ENCODE assay signal across 21 mouse cellular contexts in the genomic region with DNA sequence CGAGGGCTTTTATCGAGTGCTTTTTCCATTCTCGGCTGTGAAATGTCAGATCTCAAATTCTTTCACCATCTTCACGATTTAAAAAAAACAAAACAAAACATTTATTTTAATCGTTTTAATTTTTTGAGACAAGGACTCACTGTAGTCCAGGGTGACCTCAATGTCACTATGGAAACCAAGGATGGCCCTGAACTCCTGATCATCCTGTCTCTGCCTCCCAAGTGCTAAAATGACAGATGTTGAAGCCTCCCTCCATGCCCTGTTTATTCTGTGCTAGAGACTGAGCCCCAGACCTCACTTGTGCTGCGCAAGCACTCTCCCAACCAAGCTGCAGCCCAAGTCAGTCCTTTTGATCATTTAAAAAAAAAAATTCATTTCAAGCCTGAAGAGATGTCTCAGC.
"Had no signal": no experiment of that assay in that cellular context is flagged by ENCODE, and none has a peak within 500 bp of the region (broad histone marks: within the 10 kb centered on the region; RNA-seq: fewer than 3 reads in every experiment).

No protein-coding gene starts in this region.

- H3K4me1 ChIP-seq: limb, embryonic 10.5 days; limb, embryonic 13.5 days; liver, embryonic 15.5 days; lung, embryonic 15.5 days; midbrain, embryonic 13.5 days; neural tube, embryonic 13.5 days had no signal

- DNase-seq: kidney, adult 9 months; kidney, postnatal 14 days; kidney, postnatal 4 days; liver; lung, adult 18-20 months; lung, postnatal 10 days; lung, postnatal 36 days; right cerebral cortex, postnatal 4 days; thymus, adult 2 months; thymus, postnatal 14 days; thymus, postnatal 4 days had no signal

- H3K27me3 ChIP-seq: limb, embryonic 13.5 days; lung, embryonic 15.5 days; midbrain, embryonic 13.5 days; neural tube, embryonic 13.5 days had no signal

- H3K36me3 ChIP-seq: limb, embryonic 10.5 days; limb, embryonic 13.5 days; liver, embryonic 12.5 days; liver, embryonic 15.5 days; lung, embryonic 15.5 days; midbrain, embryonic 10.5 days; midbrain, embryonic 13.5 days; neural tube, embryonic 13.5 days had no signal

- H3K4me3 ChIP-seq: limb, embryonic 10.5 days; limb, embryonic 13.5 days; liver, embryonic 12.5 days; liver, embryonic 15.5 days; lung, embryonic 15.5 days; megakaryocyte, embryonic 14.5 days; midbrain, embryonic 10.5 days; midbrain, embryonic 13.5 days; myocyte; neural tube, embryonic 13.5 days had no signal

- H3K9me3 ChIP-seq: limb, embryonic 10.5 days; limb, embryonic 13.5 days; liver, embryonic 12.5 days; liver, embryonic 15.5 days; lung, embryonic 15.5 days; megakaryocyte, embryonic 14.5 days; midbrain, embryonic 10.5 days; midbrain, embryonic 13.5 days; neural tube, embryonic 13.5 days had no signal
